Mouse (Mus musculus): ENCODE measurements around the gene Zfp36. TPM values are rescaled to one million over a fixed set of nuclear protein-coding genes. Genes with fewer than 3 reads are reported as not detected.

Gene Zfp36
- polyA plus RNA-seq, 1 experiment = 225 TPM

- peaks cover 61% of the 10 kb centered on the region for H3K4me1 ChIP-seq
- TF ChIP-seq GATA1 (IDR thresholded peaks at IDR 0.05; ENCODE audit: borderline replicate concordance, low read length) (no peak), FLI1 (IDR thresholded peaks at IDR 0.05; ENCODE audit: low read length) (no peak)
Observed at GRCm38 (mm10) chr7:28370977-28371513, 9.0 kb downstream of the Zfp36 start.

GRCm38 (mm10) chr7:28370051-28370450 lies 10.0 kb downstream of the Zfp36 start:
- Histone ChIP-seq H3K27me3 (replicated peaks) (peaks cover 41% of the 10 kb centered on the region), H3K9me3 (no peaks in the 10 kb centered on the region), H3K4me1 (peaks cover 55% of the 10 kb centered on the region), H3K36me3 (replicated peaks; ENCODE audit: low read length) (peaks cover 38% of the 10 kb centered on the region), H3K4me3 (replicated peaks) (peak overlapping the region; percentile 62)
- no peak for TF ChIP-seq FLI1 (IDR thresholded peaks at IDR 0.05; ENCODE audit: low read length)
- no peak for TF ChIP-seq GATA1 (IDR thresholded peaks at IDR 0.05; ENCODE audit: borderline replicate concordance, low read length)

More at GRCm38 (mm10) chr7:28370977-28371513, 9.0 kb downstream of the Zfp36 start:
- H3K9me3 ChIP-seq = no peaks in the 10 kb centered on the region
- peaks cover 37% of the 10 kb centered on the region for H3K36me3 ChIP-seq (replicated peaks; ENCODE audit: low read length)
- peak overlapping the region; percentile 94 for H3K4me3 ChIP-seq (replicated peaks)
- H3K27me3 ChIP-seq (replicated peaks) = peaks cover 36% of the 10 kb centered on the region

- Histone ChIP-seq H3K4me3 (replicated peaks) (no peak overlapping the region), H3K9me3 (no peaks in the 10 kb centered on the region), H3K36me3 (replicated peaks; ENCODE audit: low read length) (peaks cover 51% of the 10 kb centered on the region), H3K4me1 (peaks cover 42% of the 10 kb centered on the region), H3K27me3 (replicated peaks) (peaks cover 48% of the 10 kb centered on the region)
- no peak for TF ChIP-seq FLI1 (IDR thresholded peaks at IDR 0.05; ENCODE audit: low read length)
- no peak for TF ChIP-seq GATA1 (IDR thresholded peaks at IDR 0.05; ENCODE audit: borderline replicate concordance, low read length)
Observed at GRCm38 (mm10) chr7:28368276-28368920, 11.7 kb downstream of the Zfp36 start.

GRCm38 (mm10) chr7:28367663-28368275 lies 12.3 kb downstream of the Zfp36 start:
- Histone ChIP-seq H3K36me3 (replicated peaks; ENCODE audit: low read length) (peaks cover 52% of the 10 kb centered on the region), H3K4me1 (peaks cover 42% of the 10 kb centered on the region)

GRCm38 (mm10) chr7:28362441-28363060 lies 17.5 kb downstream of the Zfp36 start:
- TF ChIP-seq FLI1 (IDR thresholded peaks at IDR 0.05; ENCODE audit: low read length) (no peak), GATA1 (IDR thresholded peaks at IDR 0.05; ENCODE audit: borderline replicate concordance, low read length) (no peak)
- peaks cover 27% of the 10 kb centered on the region for H3K4me1 ChIP-seq
- H3K36me3 ChIP-seq (replicated peaks; ENCODE audit: low read length) = peaks cover 61% of the 10 kb centered on the region
- no peaks in the 10 kb centered on the region for H3K9me3 ChIP-seq
- H3K27me3 ChIP-seq (replicated peaks) = peaks cover 33% of the 10 kb centered on the region
- no peak overlapping the region for H3K4me3 ChIP-seq (replicated peaks)

More at GRCm38 (mm10) chr7:28367663-28368275, 12.3 kb downstream of the Zfp36 start:
- Histone ChIP-seq H3K27me3 (replicated peaks) (peaks cover 49% of the 10 kb centered on the region), H3K4me3 (replicated peaks) (no peak overlapping the region), H3K9me3 (no peaks in the 10 kb centered on the region)
- TF ChIP-seq FLI1 (IDR thresholded peaks at IDR 0.05; ENCODE audit: low read length) (no peak), GATA1 (IDR thresholded peaks at IDR 0.05; ENCODE audit: borderline replicate concordance, low read length) (no peak)

GRCm38 (mm10) chr7:28361647-28362341 lies 18.3 kb downstream of the Zfp36 start:
- Histone ChIP-seq H3K27me3 (replicated peaks) (peaks cover 34% of the 10 kb centered on the region), H3K9me3 (no peaks in the 10 kb centered on the region), H3K4me1 (peaks cover 34% of the 10 kb centered on the region), H3K36me3 (replicated peaks; ENCODE audit: low read length) (peaks cover 53% of the 10 kb centered on the region), H3K4me3 (replicated peaks) (no peak overlapping the region)
- TF ChIP-seq GATA1 (IDR thresholded peaks at IDR 0.05; ENCODE audit: borderline replicate concordance, low read length) (no peak), FLI1 (IDR thresholded peaks at IDR 0.05; ENCODE audit: low read length) (no peak)

- TF ChIP-seq FLI1 (IDR thresholded peaks at IDR 0.05; ENCODE audit: low read length) = no peak
- no peak for TF ChIP-seq GATA1 (IDR thresholded peaks at IDR 0.05; ENCODE audit: borderline replicate concordance, low read length)
- H3K4me3 ChIP-seq (replicated peaks) = no peak overlapping the region
- peaks cover 34% of the 10 kb centered on the region for H3K4me1 ChIP-seq
- H3K36me3 ChIP-seq (replicated peaks; ENCODE audit: low read length) = peaks cover 49% of the 10 kb centered on the region
- H3K27me3 ChIP-seq (replicated peaks) = peaks cover 29% of the 10 kb centered on the region
- H3K9me3 ChIP-seq = no peaks in the 10 kb centered on the region
Observed at GRCm38 (mm10) chr7:28360291-28360690, 19.8 kb downstream of the Zfp36 start.

GRCm38 (mm10) chr7:28359854-28360253 lies 20.2 kb downstream of the Zfp36 start:
- Histone ChIP-seq H3K9me3 (no peaks in the 10 kb centered on the region), H3K27me3 (replicated peaks) (peaks cover 24% of the 10 kb centered on the region), H3K4me1 (peaks cover 34% of the 10 kb centered on the region), H3K36me3 (replicated peaks; ENCODE audit: low read length) (peaks cover 50% of the 10 kb centered on the region), H3K4me3 (replicated peaks) (no peak overlapping the region)
- no peak for TF ChIP-seq FLI1 (IDR thresholded peaks at IDR 0.05; ENCODE audit: low read length)
- no peak for TF ChIP-seq GATA1 (IDR thresholded peaks at IDR 0.05; ENCODE audit: borderline replicate concordance, low read length)

- H3K4me1 ChIP-seq = peaks cover 35% of the 10 kb centered on the region
- peaks cover 53% of the 10 kb centered on the region for H3K36me3 ChIP-seq (replicated peaks; ENCODE audit: low read length)
- no peaks in the 10 kb centered on the region for H3K9me3 ChIP-seq
Observed at GRCm38 (mm10) chr7:28358431-28358830, 21.6 kb downstream of the Zfp36 start.

More at GRCm38 (mm10) chr7:28358431-28358830, 21.6 kb downstream of the Zfp36 start:
- TF ChIP-seq FLI1 (IDR thresholded peaks at IDR 0.05; ENCODE audit: low read length) = no peak
- TF ChIP-seq GATA1 (IDR thresholded peaks at IDR 0.05; ENCODE audit: borderline replicate concordance, low read length) = no peak
- peaks cover 19% of the 10 kb centered on the region for H3K27me3 ChIP-seq (replicated peaks)
- no peak overlapping the region for H3K4me3 ChIP-seq (replicated peaks)
